Mouse (Mus musculus) thymus, adult 2 months (tissue): ENCODE data around the gene Sacs.

Source experiments
- CTCF ChIP-seq: fragments of 200-500 bp; IDR thresholded peaks from 2 replicates; pipeline ENCODE4 v1.5.1; 2012; ENCODE audit warnings: mild to moderate bottlenecking, control low read depth, low read length, moderate library complexity, borderline replicate concordance; ENCODE audit not compliant: control insufficient read depth, poor library complexity, insufficient read depth; ENCODE audit errors: extremely low read depth
- POLR2A ChIP-seq: fragments of 200-500 bp; IDR thresholded peaks from 2 replicates; pipeline ENCODE4 v1.6.1; 2012; ENCODE audit warnings: mild to moderate bottlenecking, low read length, control low read depth, moderate library complexity; ENCODE audit not compliant: control insufficient read depth, poor library complexity, insufficient read depth; ENCODE audit errors: extremely low read depth

- no peak for TF ChIP-seq CTCF
- no peak for TF ChIP-seq POLR2A
Observed at GRCm38 (mm10) chr14:61092073-61092472, 46.2 kb upstream of the Sacs start.
